Mouse (Mus musculus) C2C12 (cell line): ENCODE data around the gene Pld4. TPM values are rescaled to one million over a fixed set of nuclear protein-coding genes. Genes with fewer than 3 reads are reported as not detected.

Experiments
- H3K27me3 ChIP-seq: one replicate; pipeline ENCODE4 v1.6.1; 2011; ENCODE audit not compliant: control insufficient read depth, insufficient read depth, insufficient read length
- H3K36me3 ChIP-seq: one replicate; pipeline ENCODE4 v1.6.1; 2011; ENCODE audit not compliant: control insufficient read depth, insufficient read depth
- H3K4me3 ChIP-seq: one replicate; pipeline ENCODE4 v1.5.1; 2011; ENCODE audit warnings: mild to moderate bottlenecking, control low read depth; ENCODE audit not compliant: poor library complexity, insufficient read depth, severe bottlenecking
- H3K79me2 ChIP-seq: one replicate; pipeline ENCODE4 v1.6.1; 2011; ENCODE audit not compliant: control insufficient read depth, insufficient read depth
- H3K79me3 ChIP-seq: one replicate; pipeline ENCODE4 v1.6.1; 2011; ENCODE audit warnings: low read depth, control low read depth
- H3ac ChIP-seq: one replicate; pipeline ENCODE3; 2011; ENCODE audit warnings: low read depth; ENCODE audit not compliant: control insufficient read depth, insufficient read length
- CEBPB ChIP-seq: IDR thresholded peaks from one replicate; pipeline ENCODE4 v1.6.1; 2011; ENCODE audit warnings: low read depth, mild to moderate bottlenecking, control low read depth, moderate library complexity
- CTCF ChIP-seq: IDR thresholded peaks from one replicate; pipeline ENCODE4 v1.5.1; 2011; ENCODE audit not compliant: control insufficient read depth, insufficient read depth, insufficient read length
- FOSL1 ChIP-seq: IDR thresholded peaks from one replicate; pipeline ENCODE4 v1.8.0; 2011; ENCODE audit warnings: mild to moderate bottlenecking, low read length; ENCODE audit not compliant: poor library complexity, insufficient read depth, severe bottlenecking
- MAX ChIP-seq: IDR thresholded peaks from one replicate; pipeline ENCODE4 v1.6.1; 2011; ENCODE audit warnings: mild to moderate bottlenecking, control low read depth
- MYOD1 ChIP-seq: IDR thresholded peaks from one replicate; pipeline ENCODE4 v1.6.1; 2011; ENCODE audit warnings: low read depth; ENCODE audit not compliant: control insufficient read depth, insufficient read length
- MYOG ChIP-seq: IDR thresholded peaks from one replicate; pipeline ENCODE4 v1.6.1; 2011; ENCODE audit not compliant: control insufficient read depth, insufficient read length; ENCODE audit errors: extremely low read depth
- USF1 ChIP-seq: IDR thresholded peaks from one replicate; pipeline ENCODE4 v1.6.1; 2011; ENCODE audit warnings: low read depth, mild to moderate bottlenecking, control low read depth, moderate library complexity
- polyA plus RNA-seq: library from polyadenylated mRNA; unstranded; fragments of >200 nt; fragmentation: generic; extraction: Trizol; gene quantifications from one replicate; pipeline ENCODE4 v1.2.1, GENCODE M21; 2012; ENCODE audit warnings: missing spikeins

Gene Pld4
- polyA plus RNA-seq, 1 experiment = not detected

DNA sequence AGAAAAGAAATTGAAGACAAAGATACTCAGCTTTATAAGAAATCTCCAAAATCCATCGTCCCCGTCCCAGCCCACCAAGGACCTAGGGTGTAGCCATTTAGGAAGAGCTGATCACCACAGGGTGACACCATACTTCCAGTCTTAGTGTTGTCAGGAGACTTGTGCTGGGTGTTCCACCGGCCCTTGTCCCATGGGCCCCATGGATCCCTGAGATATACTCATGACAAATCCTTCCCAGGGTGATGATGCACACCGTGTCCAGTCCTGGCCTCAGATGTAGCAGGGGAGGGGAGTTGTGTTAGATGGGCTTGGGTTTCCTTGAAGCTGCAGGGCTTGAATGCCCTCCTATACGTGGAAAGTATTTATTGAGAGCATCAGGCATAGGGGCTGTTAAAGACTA lies 2.6 kb upstream of the Pld4 start:
- Histone ChIP-seq H3K4me3 (no peak overlapping the region), H3K27me3 (no peaks in the 10 kb centered on the region), H3K79me3 (no peaks in the 10 kb centered on the region), H3K79me2 (no peaks in the 10 kb centered on the region), H3K36me3 (no peaks in the 10 kb centered on the region), H3ac (no peak overlapping the region)
- TF ChIP-seq CEBPB (no peak), MYOD1 (no peak), USF1 (no peak), MYOG (no peak), FOSL1 (no peak), CTCF (no peak), MAX (no peak)

DNA sequence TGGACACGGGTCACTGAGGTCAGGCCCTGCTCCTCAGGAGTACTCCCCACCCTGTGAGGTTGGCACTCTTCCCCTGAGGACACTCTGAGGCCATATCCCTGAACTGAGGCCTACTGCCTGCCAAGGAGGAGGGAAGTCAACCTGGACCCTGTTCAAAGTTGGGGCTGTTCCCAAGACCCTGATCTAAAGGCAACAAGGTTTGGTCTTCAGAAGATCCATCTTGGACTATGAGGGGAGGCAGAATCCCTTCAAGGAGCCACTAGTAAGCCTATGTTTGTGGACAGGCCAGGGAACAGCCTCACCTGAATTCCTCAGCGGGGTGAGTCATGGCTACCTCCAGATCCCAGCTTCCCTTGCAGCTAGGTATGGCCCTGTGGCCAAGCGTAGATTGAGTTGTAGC lies 984 bp upstream of the Pld4 start:
- Histone ChIP-seq H3K4me3 (no peak overlapping the region), H3K36me3 (no peaks in the 10 kb centered on the region), H3K79me2 (no peaks in the 10 kb centered on the region), H3ac (no peak overlapping the region), H3K79me3 (no peaks in the 10 kb centered on the region), H3K27me3 (no peaks in the 10 kb centered on the region)
- no peak for TF ChIP-seq MAX
- TF ChIP-seq USF1 = no peak
- no peak for TF ChIP-seq CTCF
- no peak for TF ChIP-seq MYOD1

DNA sequence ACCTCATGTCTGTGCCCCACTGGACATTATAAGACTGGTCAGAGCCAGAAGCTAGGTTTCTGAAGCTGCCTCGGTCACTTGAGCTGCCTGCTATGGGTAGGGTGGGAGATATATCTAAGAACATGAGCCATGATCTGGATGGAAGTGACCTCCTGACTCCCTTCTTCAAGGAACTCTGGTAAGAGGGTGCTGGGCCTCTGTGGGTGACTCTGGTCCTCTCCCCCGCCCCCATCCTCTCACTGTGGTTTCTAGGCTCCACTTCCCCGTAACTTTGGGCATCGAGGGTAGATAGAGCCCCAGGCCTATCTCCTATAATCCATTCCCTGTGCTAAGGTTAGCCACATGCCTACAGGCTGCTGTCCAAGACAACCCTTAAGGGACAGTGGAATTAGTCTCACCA lies 956 bp downstream of the Pld4 start:
- Histone ChIP-seq H3K79me2 (no peaks in the 10 kb centered on the region), H3K27me3 (no peaks in the 10 kb centered on the region), H3K79me3 (no peaks in the 10 kb centered on the region), H3K36me3 (no peaks in the 10 kb centered on the region), H3K4me3 (no peak overlapping the region), H3ac (no peak overlapping the region)
- TF ChIP-seq CTCF = no peak
- no peak for TF ChIP-seq FOSL1
- TF ChIP-seq MYOG = no peak
- TF ChIP-seq MAX = no peak
- no peak for TF ChIP-seq USF1
- TF ChIP-seq MYOD1 = no peak
- no peak for TF ChIP-seq CEBPB

DNA sequence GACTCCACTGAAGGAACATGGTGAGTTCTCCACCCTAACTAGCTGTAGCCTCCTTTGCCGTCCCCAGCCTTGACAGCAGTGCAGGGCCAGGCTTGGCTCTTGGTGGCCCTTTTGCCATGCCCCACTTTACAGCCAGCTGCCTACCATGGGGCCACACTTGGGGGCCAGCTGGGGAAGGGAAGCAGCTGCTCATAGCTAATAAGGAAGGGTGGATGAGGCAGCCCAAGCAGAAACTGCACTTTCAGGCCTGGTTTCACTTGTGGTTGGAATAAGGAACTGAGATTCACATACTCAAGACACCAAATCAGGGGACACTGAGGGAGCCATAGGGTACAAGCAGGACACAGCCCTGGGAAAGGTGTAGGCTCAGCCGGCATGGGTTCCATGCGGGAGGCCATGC lies 1.6 kb downstream of the Pld4 start:
- no peaks in the 10 kb centered on the region for H3K27me3 ChIP-seq
- H3ac ChIP-seq = no peak overlapping the region
- no peaks in the 10 kb centered on the region for H3K79me2 ChIP-seq
- no peak for TF ChIP-seq CTCF
- TF ChIP-seq MAX = no peak
- no peak for TF ChIP-seq CEBPB
- no peak for TF ChIP-seq FOSL1
- TF ChIP-seq MYOD1 = no peak
- TF ChIP-seq MYOG = no peak
- TF ChIP-seq USF1 = no peak
- no peaks in the 10 kb centered on the region for H3K79me3 ChIP-seq
- H3K4me3 ChIP-seq = no peak overlapping the region
- no peaks in the 10 kb centered on the region for H3K36me3 ChIP-seq

DNA sequence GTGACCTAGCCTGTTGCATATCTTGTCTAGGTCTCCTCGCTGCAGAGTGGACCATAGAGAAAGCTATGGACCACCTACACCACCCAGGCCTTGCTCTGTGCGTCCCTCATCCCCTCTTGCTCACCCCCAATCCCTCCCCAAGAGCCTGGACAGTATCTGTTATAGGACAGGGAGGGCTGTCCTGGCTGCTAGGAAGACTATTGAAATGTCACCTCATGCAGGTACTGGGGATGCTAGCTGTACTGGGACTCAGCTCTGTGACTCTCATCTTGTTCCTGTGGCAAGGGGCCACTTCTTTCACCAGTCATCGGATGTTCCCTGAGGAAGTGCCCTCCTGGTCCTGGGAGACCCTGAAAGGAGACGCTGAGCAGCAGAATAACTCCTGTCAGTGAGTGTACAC lies 2.7 kb downstream of the Pld4 start:
- Histone ChIP-seq H3K79me3 (no peaks in the 10 kb centered on the region), H3K79me2 (no peaks in the 10 kb centered on the region), H3K27me3 (no peaks in the 10 kb centered on the region), H3K4me3 (no peak overlapping the region), H3K36me3 (no peaks in the 10 kb centered on the region), H3ac (no peak overlapping the region)
- TF ChIP-seq MAX (no peak), MYOG (no peak), CTCF (no peak), CEBPB (no peak), USF1 (no peak), FOSL1 (no peak), MYOD1 (no peak)

DNA sequence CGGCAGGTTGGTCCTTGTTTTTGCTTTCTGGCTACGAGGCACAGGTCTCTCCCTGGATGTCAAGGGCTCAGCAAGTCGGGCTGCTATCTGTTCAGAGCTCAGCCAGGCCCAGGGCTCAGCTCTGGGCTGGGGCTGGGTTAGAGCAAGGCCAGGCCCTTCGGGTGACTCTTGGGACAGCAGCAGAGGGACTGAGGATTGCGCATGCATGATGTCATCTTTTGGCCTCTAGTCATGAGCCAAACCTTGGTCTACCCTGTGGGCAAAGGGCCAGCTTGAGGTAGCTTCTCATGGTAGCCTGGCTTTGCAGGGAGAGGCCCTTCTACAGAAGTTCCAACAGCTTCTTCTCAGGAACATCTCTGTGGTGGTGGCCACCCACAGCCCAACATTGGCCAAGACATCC lies 3.7 kb downstream of the Pld4 start:
- Histone ChIP-seq H3ac (no peak overlapping the region), H3K79me2 (no peaks in the 10 kb centered on the region), H3K36me3 (no peaks in the 10 kb centered on the region), H3K4me3 (no peak overlapping the region), H3K27me3 (no peaks in the 10 kb centered on the region), H3K79me3 (no peaks in the 10 kb centered on the region)
- TF ChIP-seq CTCF (no peak), MYOG (no peak), MAX (no peak), MYOD1 (no peak), USF1 (no peak), FOSL1 (no peak), CEBPB (no peak)
